Mouse (Mus musculus) heart, embryonic 16.5 days (tissue): ENCODE data around the gene Robo1. TPM values are rescaled to one million over a fixed set of nuclear protein-coding genes. Genes with fewer than 3 reads are reported as not detected.

Source experiments
- ATAC-seq: fragments of 200-750 bp; cut with Nextera tagmentation; replicated peaks from 2 replicates; pipeline ENCODE4 v1.8.0; 2017; ENCODE audit warnings: moderate number of reproducible peaks; ENCODE audit not compliant: insufficient read depth, low FRiP score; ENCODE audit errors: extremely low read depth
- H3K27ac ChIP-seq: fragments of 300-500 bp; sonication (generic); 2 replicates; pipeline ENCODE4 v1.5.1; 2014; ENCODE audit warnings: mild to moderate bottlenecking, low read length, control low read depth, moderate library complexity
- H3K27me3 ChIP-seq: fragments of 300-500 bp; sonication (generic); 2 replicates; pipeline ENCODE4 v1.6.1; 2014; ENCODE audit warnings: low read length, mixed read lengths; ENCODE audit not compliant: control insufficient read depth, insufficient read depth
- H3K36me3 ChIP-seq: fragments of 300-500 bp; sonication (generic); 2 replicates; pipeline ENCODE4 v1.6.1; 2014; ENCODE audit not compliant: control insufficient read depth, insufficient read depth
- H3K4me1 ChIP-seq: fragments of 300-500 bp; sonication (generic); 2 replicates; pipeline ENCODE4 v1.6.1; 2014; ENCODE audit warnings: low read length, mixed read lengths; ENCODE audit not compliant: control insufficient read depth, insufficient read depth
- H3K4me2 ChIP-seq: fragments of 300-500 bp; sonication (generic); 2 replicates; pipeline ENCODE4 v1.6.1; 2014; ENCODE audit warnings: low read depth, mild to moderate bottlenecking, control low read depth, low read length
- H3K4me3 ChIP-seq: fragments of 300-500 bp; sonication (generic); 2 replicates; pipeline ENCODE4 v1.5.1; 2014; ENCODE audit warnings: mild to moderate bottlenecking, control low read depth, low read length
- H3K9ac ChIP-seq: fragments of 300-500 bp; sonication (generic); 2 replicates; pipeline ENCODE4 v1.6.1; 2014; ENCODE audit warnings: low read length, control low read depth
- H3K9me3 ChIP-seq: fragments of 300-500 bp; sonication (generic); replicated peaks from 2 replicates; pipeline ENCODE4 v1.6.1; 2016; ENCODE audit warnings: low read length; ENCODE audit not compliant: control insufficient read depth
- WGBS: fragments of 180-500 bp; shearing (Covaris S2); extraction: QIAGEN DNeasy Blood & Tissue Kit; methylation state at CpG from one replicate; pipeline ENCODE4 v1.1.7; 2014; 5-methylcytosine and 5-hydroxymethylcytosine counted together
- polyA plus RNA-seq: library from polyadenylated mRNA; unstranded; fragments of >200 nt; fragmentation: Nextera tagmentation; extraction: Ambion mirVana; gene quantifications from 2 replicates; pipeline ENCODE4 v1.2.1, GENCODE M21; 2015

The Robo1 gene
- polyA plus RNA-seq, 1 experiment from 2014 or later, result 8.0 TPM

GRCm38 (mm10) chr16:72699238-72700006, 391.3 kb downstream of the Robo1 start:
- Histone ChIP-seq H3K9ac (no peak overlapping the region), H3K4me1 (peaks cover 2% of the 10 kb centered on the region; the same call in 1 of the 2 replicates), H3K4me3 (no peak overlapping the region), H3K4me2 (no peak overlapping the region), H3K36me3 (no peaks in the 10 kb centered on the region), H3K27ac (no peak overlapping the region), H3K9me3 (no peaks in the 10 kb centered on the region), H3K27me3 (no peaks in the 10 kb centered on the region)
- WGBS, result 49% methylated on average over 12 of the region's 12 CpGs
- ATAC-seq, result no peak

GRCm38 (mm10) chr16:72700297-72700696, 392.2 kb downstream of the Robo1 start:
- no peaks in the 10 kb centered on the region for H3K36me3 ChIP-seq
- H3K27ac ChIP-seq, result no peak overlapping the region
- no peak overlapping the region for H3K9ac ChIP-seq
- 84% methylated on average over 11 of the region's 11 CpGs for WGBS
- no peaks in the 10 kb centered on the region for H3K9me3 ChIP-seq
- no peaks in the 10 kb centered on the region for H3K27me3 ChIP-seq
- no peak for ATAC-seq
- no peak overlapping the region for H3K4me2 ChIP-seq
- no peak overlapping the region for H3K4me3 ChIP-seq
- peaks cover 2% of the 10 kb centered on the region; the same call in 1 of the 2 replicates for H3K4me1 ChIP-seq

DNA sequence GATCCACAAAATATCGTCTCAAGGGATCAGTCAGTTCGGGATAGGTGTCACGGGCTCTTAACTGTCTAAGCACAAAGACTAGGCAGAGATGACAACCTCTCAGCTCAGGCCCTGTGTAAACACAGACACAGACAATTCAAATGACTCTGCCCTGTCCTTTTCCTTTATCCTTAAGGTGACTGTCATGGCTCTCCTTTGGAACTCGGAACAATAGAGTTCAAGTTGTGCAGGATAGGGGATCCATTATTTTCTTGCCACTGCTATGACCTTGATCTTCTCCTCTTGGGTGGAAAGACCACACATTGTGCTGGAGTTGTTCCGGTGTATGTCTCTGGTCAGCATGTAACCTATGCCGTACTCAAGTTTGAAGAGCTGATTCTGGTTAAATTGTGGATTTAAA, 395.4 kb downstream of the Robo1 start:
- H3K27me3 ChIP-seq, result no peaks in the 10 kb centered on the region
- no peaks in the 10 kb centered on the region for H3K9me3 ChIP-seq
- H3K4me1 ChIP-seq, result peaks cover 2% of the 10 kb centered on the region; the same call in 1 of the 2 replicates
- no peaks in the 10 kb centered on the region for H3K36me3 ChIP-seq
- H3K9ac ChIP-seq, result no peak overlapping the region
- no peak for ATAC-seq
- WGBS, result 84% methylated on average over 6 of the region's 6 CpGs
- no peak overlapping the region for H3K27ac ChIP-seq
- H3K4me2 ChIP-seq, result no peak overlapping the region
- H3K4me3 ChIP-seq, result no peak overlapping the region

- Histone ChIP-seq H3K9me3 (no peaks in the 10 kb centered on the region), H3K4me3 (no peak overlapping the region), H3K27me3 (no peaks in the 10 kb centered on the region), H3K4me2 (no peak overlapping the region), H3K36me3 (no peaks in the 10 kb centered on the region), H3K4me1 (no peaks in the 10 kb centered on the region), H3K27ac (no peak overlapping the region), H3K9ac (no peak overlapping the region)
- WGBS, result 66% methylated on average over 5 of the region's 5 CpGs
- ATAC-seq, result no peak
Measured at GRCm38 (mm10) chr16:72705851-72706250, 397.7 kb downstream of the Robo1 start.

- no peak for ATAC-seq
- no peaks in the 10 kb centered on the region for H3K9me3 ChIP-seq
- H3K27ac ChIP-seq, result no peak overlapping the region
- no peak overlapping the region for H3K4me2 ChIP-seq
- H3K27me3 ChIP-seq, result no peaks in the 10 kb centered on the region
- no peaks in the 10 kb centered on the region for H3K36me3 ChIP-seq
- H3K4me1 ChIP-seq, result no peaks in the 10 kb centered on the region
- H3K9ac ChIP-seq, result no peak overlapping the region
- 82% methylated on average over 2 of the region's 2 CpGs for WGBS
- H3K4me3 ChIP-seq, result no peak overlapping the region
Measured at GRCm38 (mm10) chr16:72708526-72708925, 400.4 kb downstream of the Robo1 start.

DNA sequence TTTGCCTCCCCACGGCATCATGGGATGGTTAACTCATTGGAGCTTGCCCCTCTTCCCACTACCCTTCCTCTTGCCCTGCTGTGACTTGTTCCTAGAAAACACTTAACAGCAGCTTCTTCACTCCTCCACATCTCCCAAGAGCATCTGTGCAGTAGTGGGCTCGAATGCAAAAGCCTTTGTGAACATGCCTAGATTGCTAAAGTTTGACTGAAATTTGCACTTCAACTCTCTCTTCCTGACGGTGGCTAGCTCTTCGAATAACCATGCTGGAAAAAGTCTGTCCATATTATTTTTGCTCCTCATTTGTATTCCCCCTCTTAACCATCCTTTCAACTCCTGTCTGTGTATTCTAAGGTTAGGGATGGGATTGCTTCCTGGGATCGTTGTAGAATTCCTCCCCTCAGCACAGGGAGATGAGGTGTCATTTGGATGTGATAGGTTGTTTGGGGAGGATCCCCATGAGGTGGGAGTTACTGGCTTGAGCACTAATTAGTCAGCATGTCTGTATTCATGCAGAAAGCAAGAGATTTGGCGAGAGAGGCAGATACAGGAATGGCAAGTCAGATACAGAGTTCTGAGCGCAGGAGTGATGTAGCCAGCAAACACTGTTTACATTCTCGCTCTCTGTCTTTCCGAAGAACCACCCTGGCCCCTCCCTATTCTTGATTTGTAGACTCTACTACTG, 409.2 kb downstream of the Robo1 start:
- Histone ChIP-seq H3K36me3 (no peaks in the 10 kb centered on the region), H3K9ac (no peak overlapping the region), H3K27ac (no peak overlapping the region), H3K4me3 (no peak overlapping the region), H3K4me2 (no peak overlapping the region), H3K4me1 (peaks cover 2% of the 10 kb centered on the region; the same call in 1 of the 2 replicates), H3K9me3 (no peaks in the 10 kb centered on the region), H3K27me3 (no peaks in the 10 kb centered on the region)
- no peak for ATAC-seq
- 65% methylated on average over 9 of the region's 9 CpGs for WGBS

DNA sequence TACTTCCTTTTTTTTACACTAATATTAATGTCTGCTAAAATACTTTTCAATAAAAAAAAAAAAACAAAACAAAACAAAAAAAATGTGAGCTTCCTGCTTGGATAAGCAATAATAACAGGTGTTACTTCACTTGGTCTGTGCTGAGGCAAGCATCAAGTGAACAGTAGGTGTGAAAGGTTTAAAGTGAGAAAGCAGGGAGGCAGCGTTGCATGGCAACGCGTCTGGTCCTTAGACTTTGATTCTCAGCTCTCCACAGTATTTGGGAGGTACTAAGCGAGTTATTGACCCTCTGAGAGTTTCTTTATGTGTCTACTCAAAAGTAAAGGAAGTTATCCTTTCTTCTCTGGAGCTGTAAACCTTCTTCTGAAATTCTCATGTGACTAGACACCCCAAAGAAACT, 411.0 kb downstream of the Robo1 start:
- no peak for ATAC-seq
- Histone ChIP-seq H3K27me3 (no peaks in the 10 kb centered on the region), H3K36me3 (no peaks in the 10 kb centered on the region), H3K9ac (no peak overlapping the region), H3K9me3 (no peaks in the 10 kb centered on the region), H3K27ac (no peak overlapping the region), H3K4me1 (peaks cover 2% of the 10 kb centered on the region; the same call in 1 of the 2 replicates), H3K4me3 (no peak overlapping the region), H3K4me2 (no peak overlapping the region)
- 84% methylated on average over 4 of the region's 4 CpGs for WGBS

DNA sequence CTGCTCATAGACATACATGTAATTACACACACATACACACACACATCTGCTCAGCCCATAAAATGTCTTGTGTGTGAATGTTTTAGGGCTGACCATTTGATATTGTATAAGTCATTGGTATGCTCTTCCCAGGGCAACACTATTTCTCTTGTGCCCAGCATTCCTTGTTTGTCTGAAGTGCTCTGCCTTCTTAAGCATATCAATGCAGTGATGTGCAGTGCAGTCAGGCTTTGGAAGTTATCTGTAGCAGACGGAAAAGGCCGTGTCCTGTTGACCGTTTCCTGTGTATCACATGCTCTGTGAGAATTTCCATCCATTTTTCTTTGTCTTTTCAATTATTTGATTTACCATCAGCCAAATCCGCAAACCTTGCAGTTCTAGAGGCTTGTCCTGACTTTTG, 412.9 kb downstream of the Robo1 start:
- WGBS, result 38% methylated on average over 4 of the region's 4 CpGs
- Histone ChIP-seq H3K9ac (no peak overlapping the region), H3K9me3 (no peaks in the 10 kb centered on the region), H3K4me3 (no peak overlapping the region), H3K27ac (no peak overlapping the region), H3K36me3 (no peaks in the 10 kb centered on the region), H3K4me1 (peaks cover 2% of the 10 kb centered on the region; the same call in 1 of the 2 replicates), H3K27me3 (no peaks in the 10 kb centered on the region), H3K4me2 (no peak overlapping the region)
- ATAC-seq, result no peak; the same call in 1 of the 2 replicates
